Mouse (Mus musculus): ENCODE data around the gene Serpinb3a. TPM values are rescaled to one million over a fixed set of nuclear protein-coding genes. Genes with fewer than 3 reads are reported as not detected.

The Serpinb3a gene
- not detected in 2 replicates for polyA plus RNA-seq (2021; fragmentation: Nextera tagmentation)
- long read RNA-seq, experiment 1, result 0 reads
- long read RNA-seq, experiment 2, result 0 reads

GRCm38 (mm10) chr1:107052203-107052602, at the start of gene Serpinb3a:
Serpinb3a (minus strand) TSS chr1:107052303.

GRCm38 (mm10) chr1:107083406-107083805, 31.3 kb upstream of the Serpinb3a start, which contains the start of gene Serpinb3d:
Serpinb3d (minus strand) TSS chr1:107083506.

Other genes starting within 250 kb of the Serpinb3a start
- 0.40 TPM in 1 of 2 replicates, not detected in the other for gene Serpinb5, start 191.1 kb downstream of the Serpinb3a start, polyA plus RNA-seq (2021; fragmentation: Nextera tagmentation)
- not detected in 2 replicates for gene Serpinb12, start 117.9 kb downstream of the Serpinb3a start, polyA plus RNA-seq (2021; fragmentation: Nextera tagmentation)
- gene Serpinb13, start 71.3 kb downstream of the Serpinb3a start, polyA plus RNA-seq (2021; fragmentation: Nextera tagmentation), result not detected in 2 replicates
- not detected in 2 replicates for gene Serpinb3d, start 31.2 kb upstream of the Serpinb3a start, polyA plus RNA-seq (2021; fragmentation: Nextera tagmentation)
- gene Serpinb3b, start 226.1 kb upstream of the Serpinb3a start, polyA plus RNA-seq (2021; fragmentation: Nextera tagmentation), result not detected in 2 replicates
- not detected in 2 replicates for gene Serpinb3c, start 226.1 kb upstream of the Serpinb3a start, polyA plus RNA-seq (2021; fragmentation: Nextera tagmentation)

Measured in layer of hippocampus, adult 6 months (tissue).